ENCODE assay signal across 11 mouse cellular contexts in the genomic region with DNA sequence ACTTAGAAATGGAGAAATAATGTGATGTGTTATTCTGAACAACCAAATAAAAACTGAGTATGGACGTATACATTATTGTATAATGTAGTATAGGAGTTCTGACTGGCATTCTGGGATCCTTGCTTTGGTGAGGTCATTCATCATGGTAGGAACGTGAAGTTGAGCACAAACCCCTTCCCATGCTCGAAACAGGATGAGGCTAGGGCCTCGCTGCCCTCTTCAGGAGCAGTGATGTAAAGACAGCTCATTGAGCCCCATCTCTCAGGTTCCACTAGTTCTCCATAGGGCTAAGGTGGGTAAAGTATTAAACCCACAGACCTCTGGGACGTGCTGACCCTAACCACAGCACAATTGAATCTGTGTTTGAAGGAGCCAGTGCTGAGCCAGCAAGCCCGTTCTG.
DNase-seq lines count a peak whose midpoint lies in the region; ATAC-seq and TF ChIP-seq lines count a peak whose summit lies in the region.
"Had no signal": no experiment of that assay in that cellular context is flagged by ENCODE, and none has a peak within 500 bp of the region (broad histone marks: within the 10 kb centered on the region; RNA-seq: fewer than 3 reads in every experiment).

No protein-coding gene starts in this region.

- no peaks in the 10 kb centered on the region for H3K36me3 ChIP-seq in kidney, embryonic 14.5 days (ENCODE audit: control insufficient read depth, insufficient read depth, low read length)
- H3K36me3 ChIP-seq in lung, postnatal 0 days (ENCODE audit: insufficient read depth, low read length), result 0 out of 2 replicates have a peak, but pooled peaks cover 3% of the 10 kb centered on the region
- H3K36me3 ChIP-seq: embryonic facial prominence, embryonic 15.5 days; limb, embryonic 13.5 days; stomach, embryonic 15.5 days had no signal

- no peaks in the 10 kb centered on the region for H3K4me1 ChIP-seq in kidney, embryonic 14.5 days (ENCODE audit: control insufficient read depth, insufficient read depth, low read length)
- H3K4me1 ChIP-seq in lung, postnatal 0 days (ENCODE audit: insufficient read depth, low read depth, low read length), result no peaks in the 10 kb centered on the region
- H3K4me1 ChIP-seq: embryonic facial prominence, embryonic 15.5 days; limb, embryonic 13.5 days; stomach, embryonic 15.5 days had no signal

- H3K4me2 ChIP-seq in kidney, embryonic 14.5 days (replicated peaks; ENCODE audit: low read depth, low read length), result no peak overlapping the region
- no peak overlapping the region for H3K4me2 ChIP-seq in lung, postnatal 0 days (replicated peaks; ENCODE audit: low read depth, low read length)
- H3K4me2 ChIP-seq: embryonic facial prominence, embryonic 15.5 days; limb, embryonic 13.5 days; stomach, embryonic 15.5 days had no signal

- H3K27ac ChIP-seq in kidney, embryonic 14.5 days (ENCODE audit: low read depth, low read length), result no peak overlapping the region
- no peak overlapping the region for H3K27ac ChIP-seq in lung, postnatal 0 days (ENCODE audit: low read length)
- H3K27ac ChIP-seq: embryonic facial prominence, embryonic 15.5 days; limb, embryonic 13.5 days; stomach, embryonic 15.5 days had no signal

- ATAC-seq in kidney, embryonic 14.5 days (ENCODE audit: low FRiP score, low TSS enrichment), result peak; percentile 39; the same call in 1 of the 2 replicates
- ATAC-seq in lung, postnatal 0 days, result no peak

- no peaks in the 10 kb centered on the region for H3K27me3 ChIP-seq in kidney, embryonic 14.5 days (ENCODE audit: control insufficient read depth, insufficient read depth, low read length)
- no peaks in the 10 kb centered on the region for H3K27me3 ChIP-seq in lung, postnatal 0 days (replicated peaks; ENCODE audit: insufficient read depth, low read length)
- H3K27me3 ChIP-seq: embryonic facial prominence, embryonic 15.5 days; stomach, embryonic 15.5 days had no signal

- no peaks in the 10 kb centered on the region for H3K9me3 ChIP-seq in kidney, embryonic 14.5 days (ENCODE audit: control insufficient read depth, low read length)
- no peaks in the 10 kb centered on the region for H3K9me3 ChIP-seq in lung, postnatal 0 days (ENCODE audit: low read length)
- H3K9me3 ChIP-seq: embryonic facial prominence, embryonic 15.5 days; limb, embryonic 13.5 days; stomach, embryonic 15.5 days had no signal

- no peak overlapping the region for H3K9ac ChIP-seq in kidney, embryonic 14.5 days (ENCODE audit: low read depth, low read length)
- H3K9ac ChIP-seq in lung, postnatal 0 days (replicated peaks; ENCODE audit: low read depth), result no peak overlapping the region
- H3K9ac ChIP-seq: embryonic facial prominence, embryonic 15.5 days; limb, embryonic 13.5 days; stomach, embryonic 15.5 days had no signal

- TF ChIP-seq CTCF in lung, postnatal 0 days (IDR thresholded peaks at IDR 0.05), result peak; percentile 74

- 47% methylated on average over 6 of the region's 6 CpGs for WGBS in kidney, embryonic 14.5 days
- 51% methylated on average over 6 of the region's 6 CpGs for WGBS in lung, postnatal 0 days

- no peak for TF ChIP-seq EP300 in lung, postnatal 0 days (IDR thresholded peaks at IDR 0.05)

- no peak for DNase-seq in kidney, adult 8-10 months
- DNase-seq in Muller cell, postnatal 12 days (ENCODE audit: inconsistent ontology term), result peak; percentile 31
- DNase-seq in embryo, embryonic 11 days, result peak; percentile 54
- peak; percentile 43 for DNase-seq in lung, postnatal 0 days (ENCODE audit: low spot score)
- DNase-seq in thymus, postnatal 14 days, result peak; percentile 55
- DNase-seq in left cerebral cortex, adult 18-20 months (ENCODE audit: low spot score in 2 of 2), result no peak
- DNase-seq in heart, adult 8-10 months (ENCODE audit: low spot score), result no peak

- H3K4me3 ChIP-seq in kidney, embryonic 14.5 days (ENCODE audit: low read length), result no peak overlapping the region
- no peak overlapping the region for H3K4me3 ChIP-seq in lung, postnatal 0 days (ENCODE audit: low read depth, low read length)
- H3K4me3 ChIP-seq: embryonic facial prominence, embryonic 15.5 days; limb, embryonic 13.5 days; stomach, embryonic 15.5 days had no signal

Comparison
In these comparisons a context has a peak if more than half of its experiments do, and no peak if none do; other contexts are left out.
1. DNase-seq: peak in Muller cell, postnatal 12 days (single experiment), embryo, embryonic 11 days (single experiment), lung, postnatal 0 days (single experiment) and thymus, postnatal 14 days (single experiment); none in kidney, adult 8-10 months (0 of 2), left cerebral cortex, adult 18-20 months (0 of 2) and heart, adult 8-10 months (single experiment).